ENCODE assay signal across 8 mouse cellular contexts in genomic region chr11:95365596-95365995, GRCm38 (mm10). TPM values are rescaled to one million over a fixed set of nuclear protein-coding genes. Genes with fewer than 3 reads are reported as not detected.
DNase-seq lines count a peak whose midpoint lies in the region; ATAC-seq lines count a peak whose summit lies in the region.

No protein-coding gene starts in this region.

- no peak overlapping the region for H3K9ac ChIP-seq in neural tube, embryonic 13.5 days
- no peak overlapping the region for H3K9ac ChIP-seq in intestine, embryonic 14.5 days (ENCODE audit: low read length)

- H3K27ac ChIP-seq in neural tube, embryonic 13.5 days (replicated peaks): 0 out of 2 replicates have a peak overlapping the region, but pooled peaks have one; percentile 28
- H3K27ac ChIP-seq in intestine, embryonic 14.5 days (ENCODE audit: low read depth): peak overlapping the region; percentile 47
- no peak overlapping the region for H3K27ac ChIP-seq in midbrain, embryonic 10.5 days (replicated peaks)

- 82% methylated on average over 10 of the region's 10 CpGs for WGBS in neural tube, embryonic 13.5 days
- WGBS in intestine, embryonic 14.5 days: 66% methylated on average over 10 of the region's 10 CpGs
- WGBS in midbrain, embryonic 10.5 days: 90% methylated on average over 10 of the region's 10 CpGs

- H3K4me2 ChIP-seq in neural tube, embryonic 13.5 days: no peak overlapping the region
- no peak overlapping the region for H3K4me2 ChIP-seq in intestine, embryonic 14.5 days (ENCODE audit: low read length)

- H3K27me3 ChIP-seq in neural tube, embryonic 13.5 days: no peaks in the 10 kb centered on the region
- H3K27me3 ChIP-seq in intestine, embryonic 14.5 days (replicated peaks; ENCODE audit: control insufficient read depth, insufficient read depth, low read length): no peaks in the 10 kb centered on the region
- no peaks in the 10 kb centered on the region for H3K27me3 ChIP-seq in midbrain, embryonic 10.5 days (ENCODE audit: low read depth, poor library complexity, severe bottlenecking)

- no peaks in the 10 kb centered on the region; the same call in 1 of the 2 replicates for H3K36me3 ChIP-seq in neural tube, embryonic 13.5 days
- H3K36me3 ChIP-seq in intestine, embryonic 14.5 days (ENCODE audit: control insufficient read depth, insufficient read depth, low read length): peaks cover 3% of the 10 kb centered on the region; the same call in 1 of the 2 replicates
- no peaks in the 10 kb centered on the region for H3K36me3 ChIP-seq in midbrain, embryonic 10.5 days

- ATAC-seq in neural tube, embryonic 13.5 days (ENCODE audit: low read depth): no peak
- no peak for ATAC-seq in intestine, embryonic 14.5 days (replicated peaks; ENCODE audit: low FRiP score, low TSS enrichment, low read depth)

- no peak for DNase-seq in neural tube, embryonic 10.5 days (ENCODE audit: extremely low spot score, low spot score)
- peak; percentile 33 to 52 for DNase-seq in frontal cortex, postnatal 14 days (ENCODE audit: low spot score in 2 of 2)
- no peak for DNase-seq in intestine, embryonic 14.5 days (ENCODE audit: low spot score)
- DNase-seq in left cerebral cortex, adult 18-20 months (ENCODE audit: low spot score in 2 of 2): peak; percentile 32 to 55
- DNase-seq in ovary, postnatal 14 days (ENCODE audit: low spot score): peak; percentile 79
- DNase-seq in embryo, embryonic 10 days (ENCODE audit: low spot score): no peak
- no peak for DNase-seq in midbrain, embryonic 10.5 days (ENCODE audit: low spot score)

- H3K4me3 ChIP-seq in neural tube, embryonic 13.5 days: no peak overlapping the region
- H3K4me3 ChIP-seq in intestine, embryonic 14.5 days (ENCODE audit: low read depth, low read length): no peak overlapping the region
- H3K4me3 ChIP-seq in midbrain, embryonic 10.5 days: no peak overlapping the region

- H3K4me1 ChIP-seq in neural tube, embryonic 13.5 days (replicated peaks): no peaks in the 10 kb centered on the region
- H3K4me1 ChIP-seq in intestine, embryonic 14.5 days (replicated peaks; ENCODE audit: control insufficient read depth, insufficient read depth, low read length): peaks cover 28% of the 10 kb centered on the region
- H3K4me1 ChIP-seq in midbrain, embryonic 10.5 days: no peaks in the 10 kb centered on the region

- no peaks in the 10 kb centered on the region for H3K9me3 ChIP-seq in neural tube, embryonic 13.5 days
- H3K9me3 ChIP-seq in intestine, embryonic 14.5 days (ENCODE audit: control insufficient read depth, low read length): no peaks in the 10 kb centered on the region
- no peaks in the 10 kb centered on the region for H3K9me3 ChIP-seq in midbrain, embryonic 10.5 days (replicated peaks)

RNA-seq across cellular contexts. Expression of gene Slc35b1, which starts 18.9 kb away (rescaled TPM):
- 138 and 139 TPM in 2 replicates for polyA plus RNA-seq in neural tube, embryonic 13.5 days (2015; fragmentation: Nextera tagmentation; extraction: Ambion mirVana)
- polyA plus RNA-seq in intestine, embryonic 14.5 days (2014; fragmentation: Nextera tagmentation; extraction: Ambion mirVana): 85.2 and 90.5 TPM in 2 replicates
- 10 to 100 TPM; 56.8 to 60.3 TPM for total RNA-seq in left cerebral cortex, adult 18-20 months (2021)
- 123 and 131 TPM in 2 replicates for polyA plus RNA-seq in midbrain, embryonic 10.5 days (2016; fragmentation: Nextera tagmentation; extraction: Ambion mirVana)

RNA-seq across cellular contexts. Expression of gene Fam117a, which starts 28.8 kb away (rescaled TPM):
- 3.2 and 3.7 TPM in 2 replicates for polyA plus RNA-seq in neural tube, embryonic 13.5 days (2015; fragmentation: Nextera tagmentation; extraction: Ambion mirVana)
- polyA plus RNA-seq in intestine, embryonic 14.5 days (2014; fragmentation: Nextera tagmentation; extraction: Ambion mirVana): 10.3 and 10.9 TPM in 2 replicates
- 1 to 10 TPM; 3.5 to 4.3 TPM for total RNA-seq in left cerebral cortex, adult 18-20 months (2021)
- polyA plus RNA-seq in midbrain, embryonic 10.5 days (2016; fragmentation: Nextera tagmentation; extraction: Ambion mirVana): 6.7 and 7.7 TPM in 2 replicates

RNA-seq across cellular contexts. Expression of gene Spop, which starts 48.3 kb away (rescaled TPM):
- polyA plus RNA-seq in neural tube, embryonic 13.5 days (2015; fragmentation: Nextera tagmentation; extraction: Ambion mirVana): 201 and 211 TPM in 2 replicates
- polyA plus RNA-seq in intestine, embryonic 14.5 days (2014; fragmentation: Nextera tagmentation; extraction: Ambion mirVana): 95.5 and 105 TPM in 2 replicates
- 100 to 1,000 TPM; 174 to 182 TPM for total RNA-seq in left cerebral cortex, adult 18-20 months (2021)
- polyA plus RNA-seq in midbrain, embryonic 10.5 days (2016; fragmentation: Nextera tagmentation; extraction: Ambion mirVana): 170 and 198 TPM in 2 replicates

RNA-seq across cellular contexts. Expression of gene Kat7, which starts 55.5 kb away (rescaled TPM):
- 58.3 and 60.7 TPM in 2 replicates for polyA plus RNA-seq in neural tube, embryonic 13.5 days (2015; fragmentation: Nextera tagmentation; extraction: Ambion mirVana)
- polyA plus RNA-seq in intestine, embryonic 14.5 days (2014; fragmentation: Nextera tagmentation; extraction: Ambion mirVana): 68.7 and 76.8 TPM in 2 replicates
- total RNA-seq in left cerebral cortex, adult 18-20 months (2021): 10 to 100 TPM; 75.7 to 81.8 TPM
- 91.6 and 97.6 TPM in 2 replicates for polyA plus RNA-seq in midbrain, embryonic 10.5 days (2016; fragmentation: Nextera tagmentation; extraction: Ambion mirVana)

Comparison
In these comparisons a context has a peak if more than half of its experiments do, and no peak if none do; other contexts are left out.
1. DNase-seq: peak in frontal cortex, postnatal 14 days (2 of 2), left cerebral cortex, adult 18-20 months (2 of 2) and ovary, postnatal 14 days (single experiment); none in neural tube, embryonic 10.5 days (single experiment), intestine, embryonic 14.5 days (single experiment), embryo, embryonic 10 days (single experiment) and midbrain, embryonic 10.5 days (single experiment).